Mouse (Mus musculus) heart, adult 2 months (tissue): ENCODE data around the gene Ercc2. TPM values are rescaled to one million over a fixed set of nuclear protein-coding genes. Genes with fewer than 3 reads are reported as not detected.
A peak's percentile ranks its signal among the peaks of the same experiment; 100 is the strongest.

Source experiments
- DNase-seq, 2 experiments: peaks; one replicate each; pipeline ENCODE4 v3.0.0; 2021
- H3K27ac ChIP-seq: fragments of 200-600 bp; 2 replicates; pipeline ENCODE4 v1.8.1; 2022
- H3K27me3 ChIP-seq: fragments of 200-500 bp; 2 replicates; pipeline ENCODE4 v1.6.1; 2012; ENCODE audit warnings: mild to moderate bottlenecking, low read length, inconsistent platforms, mixed read lengths; ENCODE audit not compliant: control insufficient read depth, insufficient read depth
- H3K36me3 ChIP-seq: fragments of 200-500 bp; 2 replicates; pipeline ENCODE4 v1.6.1; 2012; ENCODE audit warnings: low read length, inconsistent platforms; ENCODE audit not compliant: control insufficient read depth, insufficient read depth
- H3K4me1 ChIP-seq: fragments of 200-500 bp; 2 replicates; pipeline ENCODE4 v1.6.1; 2011; ENCODE audit warnings: low read length; ENCODE audit not compliant: control insufficient read depth, insufficient read depth
- H3K4me3 ChIP-seq: fragments of 200-600 bp; 2 replicates; pipeline ENCODE4 v1.8.1; 2022
- H3K79me2 ChIP-seq: fragments of 200-500 bp; replicated peaks from 2 replicates; pipeline ENCODE4 v1.6.1; 2012; ENCODE audit warnings: mild to moderate bottlenecking, inconsistent platforms, low read length, moderate library complexity, mixed read lengths; ENCODE audit not compliant: control insufficient read depth, insufficient read depth
- H3K9ac ChIP-seq: fragments of 200-500 bp; 2 replicates; pipeline ENCODE4 v1.6.1; 2012; ENCODE audit warnings: low read depth, mild to moderate bottlenecking, control low read depth, inconsistent platforms, low read length, mixed read lengths
- CTCF ChIP-seq: fragments of 200-600 bp; IDR thresholded peaks from 2 replicates; pipeline ENCODE4 v1.8.1; 2022; ENCODE audit warnings: antibody characterized with exemption, mild to moderate bottlenecking, moderate library complexity
- EP300 ChIP-seq: fragments of 200-500 bp; IDR thresholded peaks from 2 replicates; pipeline ENCODE4 v1.6.1; 2011; ENCODE audit warnings: low read depth, low read length, control low read depth; ENCODE audit not compliant: insufficient read depth
- POLR2A ChIP-seq: fragments of 200-500 bp; IDR thresholded peaks from 2 replicates; pipeline ENCODE4 v1.6.1; 2011; ENCODE audit warnings: mild to moderate bottlenecking, low read depth, low read length, control low read depth; ENCODE audit not compliant: insufficient read depth
- WGBS: fragments of 180-500 bp; shearing (Covaris S2); methylation state at CpG from one replicate; pipeline ENCODE4 v1.1.7; 2018; 5-methylcytosine and 5-hydroxymethylcytosine counted together
- intact Hi-C: fragments of 180-260 bp; cut with DNase I; formaldehyde crosslinking; loops from one replicate; pipeline ENCODE4 v1.15.1; 2025
- polyA plus RNA-seq: library from polyadenylated mRNA; depleted of rRNA; stranded (reverse); fragments of >200 nt; gene quantifications from 2 replicates; pipeline ENCODE4 v1.2.3, GENCODE M21; 2012
- total RNA-seq, 2 experiments: library from RNA; stranded (reverse); gene quantifications; 2 replicates each; pipeline ENCODE4 v1.2.3; 2021

Ercc2 gene
- total and polyA plus RNA-seq, 3 experiments, result 10.9 to 22.6 (median 11.6) TPM

- TF ChIP-seq POLR2A (no peak), EP300 (no peak), CTCF (no peak)
- peak; percentile 61 to 71 for DNase-seq
- H3K4me3 ChIP-seq, result peak within 1 kb of the TSS; percentile 53
- no peaks in the 10 kb centered on the region for H3K36me3 ChIP-seq
- peaks cover 7% of the 10 kb centered on the region for H3K27me3 ChIP-seq
- H3K79me2 ChIP-seq, result no peaks in the 10 kb centered on the region
- 1% methylated on average over 61 of the region's 62 CpGs for WGBS
- intact Hi-C loops, result loop anchor here (5.0 kb wide), 1 partner anchor 298 kb away; no protein-coding TSS in a partner anchor
- H3K27ac ChIP-seq, result no peak within 1 kb of the TSS
- peak within 1 kb of the TSS; percentile 56 for H3K9ac ChIP-seq
- no peaks in the 10 kb centered on the region; the same call in 1 of the 2 replicates for H3K4me1 ChIP-seq
These were observed 22.0 kb downstream of the Ercc2 start, which contains the start of gene Klc3 for GRCm38 (mm10) chr7:19403731-19404296. Klc3 (minus strand) TSS chr7:19404104.

GRCm38 (mm10) chr7:19404476-19404875 is 22.7 kb downstream of the Ercc2 start, which contains the start of gene Ckm:
Ckm (plus strand) TSS chr7:19404776.
- peak within 1 kb of the TSS; percentile 53 for H3K4me3 ChIP-seq
- H3K27ac ChIP-seq, result no peak within 1 kb of the TSS
- H3K36me3 ChIP-seq, result no peaks in the 10 kb centered on the region
- peaks cover 7% of the 10 kb centered on the region for H3K27me3 ChIP-seq
- TF ChIP-seq EP300 (no peak), CTCF (no peak), POLR2A (no peak)
- peak within 1 kb of the TSS; percentile 56 for H3K9ac ChIP-seq
- DNase-seq, result no peak
- 54% methylated on average over 7 of the region's 7 CpGs for WGBS
- no peaks in the 10 kb centered on the region for H3K79me2 ChIP-seq
- H3K4me1 ChIP-seq, result no peaks in the 10 kb centered on the region; the same call in 1 of the 2 replicates
- intact Hi-C loops, result loop anchor here (5.0 kb wide), 1 partner anchor 298 kb away; no protein-coding TSS in a partner anchor

GRCm38 (mm10) chr7:19405417-19405816 is 23.6 kb downstream of the Ercc2 start:
- peaks cover 7% of the 10 kb centered on the region for H3K27me3 ChIP-seq
- peaks cover 2% of the 10 kb centered on the region for H3K4me1 ChIP-seq
- H3K36me3 ChIP-seq, result no peaks in the 10 kb centered on the region
- no peak overlapping the region for H3K27ac ChIP-seq
- peak; percentile 78 to 91 for DNase-seq
- WGBS, result 4% methylated on average over 19 of the region's 19 CpGs
- no peak overlapping the region for H3K9ac ChIP-seq
- H3K79me2 ChIP-seq, result no peaks in the 10 kb centered on the region
- intact Hi-C loops, result loop anchor here (1.0 kb wide), 1 partner anchor 214 kb away; no protein-coding TSS in a partner anchor
- TF ChIP-seq EP300 (peak; percentile 81; the same call in 1 of the 2 replicates), CTCF (peak; percentile 99), POLR2A (no peak)
- H3K4me3 ChIP-seq, result no peak overlapping the region

GRCm38 (mm10) chr7:19409753-19410152 is 27.9 kb downstream of the Ercc2 start:
- H3K36me3 ChIP-seq, result no peaks in the 10 kb centered on the region
- DNase-seq, result peak in 1 of 2 experiments; percentile 45
- H3K27ac ChIP-seq, result peak overlapping the region; percentile 91
- peak overlapping the region; percentile 35 for H3K9ac ChIP-seq
- 17% methylated on average over 6 of the region's 6 CpGs for WGBS
- no peak overlapping the region for H3K4me3 ChIP-seq
- 0 out of 2 replicates have a peak, but pooled peaks have one; percentile 28 for TF ChIP-seq POLR2A
- no peak for TF ChIP-seq CTCF
- no peaks in the 10 kb centered on the region for H3K79me2 ChIP-seq
- intact Hi-C loops, result no loop called here
- no peaks in the 10 kb centered on the region for H3K27me3 ChIP-seq
- peaks cover 2% of the 10 kb centered on the region for H3K4me1 ChIP-seq

GRCm38 (mm10) chr7:19410766-19411344 is 29.0 kb downstream of the Ercc2 start:
- Histone ChIP-seq H3K36me3 (no peaks in the 10 kb centered on the region), H3K4me1 (peaks cover 2% of the 10 kb centered on the region; the same call in 1 of the 2 replicates), H3K79me2 (no peaks in the 10 kb centered on the region), H3K27me3 (no peaks in the 10 kb centered on the region), H3K27ac (peak overlapping the region; percentile 91), H3K9ac (peak overlapping the region; percentile 87), H3K4me3 (peak overlapping the region; percentile 55)
- TF ChIP-seq CTCF (no peak), EP300 (0 out of 2 replicates have a peak, but pooled peaks have one; percentile 11), POLR2A (peak; percentile 88)
- intact Hi-C loops, result no loop called here
- peak; percentile 79 to 89 for DNase-seq
- 57% methylated on average over 11 of the region's 11 CpGs for WGBS

GRCm38 (mm10) chr7:19411783-19412182 is 30.0 kb downstream of the Ercc2 start:
- Histone ChIP-seq H3K27ac (peak overlapping the region; percentile 91), H3K27me3 (no peaks in the 10 kb centered on the region), H3K9ac (peak overlapping the region; percentile 87), H3K4me1 (peaks cover 2% of the 10 kb centered on the region; the same call in 1 of the 2 replicates), H3K4me3 (peak overlapping the region; percentile 55), H3K36me3 (no peaks in the 10 kb centered on the region), H3K79me2 (no peaks in the 10 kb centered on the region)
- TF ChIP-seq POLR2A (no peak), EP300 (no peak), CTCF (no peak)
- WGBS, result 51% methylated on average over 5 of the region's 5 CpGs
- intact Hi-C loops, result no loop called here
- peak in 1 of 2 experiments; percentile 47 for DNase-seq
